Mouse (Mus musculus): ENCODE measurements around the gene Rab5if. TPM values are rescaled to one million over a fixed set of nuclear protein-coding genes. Genes with fewer than 3 reads are reported as not detected.
"Not testable (repeated sequence)": the region's sequence is repeated elsewhere in the genome, so short reads cannot be mapped to it uniquely, and the experiment has no call there.

The Rab5if gene
- 177 and 190 TPM in 2 replicates for polyA plus RNA-seq (2016; fragmentation: Nextera tagmentation; extraction: Ambion mirVana)

- Histone ChIP-seq H3K4me1 (replicated peaks) (peaks cover 20% of the 10 kb centered on the region), H3K4me3 (replicated peaks) (peak within 1 kb of the TSS; percentile 97), H3K9ac (replicated peaks) (peak within 1 kb of the TSS; percentile 96), H3K9me3 (no peaks in the 10 kb centered on the region), H3K4me2 (peak within 1 kb of the TSS; percentile 75), H3K36me3 (peaks cover 57% of the 10 kb centered on the region), H3K27ac (peak within 1 kb of the TSS; percentile 94), H3K27me3 (no peaks in the 10 kb centered on the region)
- under 1% methylated on average over 95 of the region's 98 CpGs for WGBS
- peak; percentile 96 for ATAC-seq (ENCODE audit: insufficient number of reproducible peaks, insufficient read depth, low FRiP score, low TSS enrichment, low read depth)
These were observed at the start of gene Rab5if for GRCm38 (mm10) chr2:156862772-156863486. Rab5if (plus strand) TSS chr2:156863128.

GRCm38 (mm10) chr2:156814344-156814801, 48.6 kb upstream of the Rab5if start:
- Histone ChIP-seq H3K4me3 (replicated peaks) (no peak overlapping the region), H3K27me3 (no peaks in the 10 kb centered on the region), H3K27ac (peak overlapping the region; percentile 57), H3K4me1 (replicated peaks) (peaks cover 29% of the 10 kb centered on the region), H3K4me2 (0 out of 2 replicates have a peak overlapping the region, but pooled peaks have one; percentile 13), H3K36me3 (no peaks in the 10 kb centered on the region), H3K9ac (replicated peaks) (0 out of 2 replicates have a peak overlapping the region, but pooled peaks have one; percentile 12), H3K9me3 (no peaks in the 10 kb centered on the region)
- no peak for ATAC-seq (ENCODE audit: insufficient number of reproducible peaks, insufficient read depth, low FRiP score, low TSS enrichment, low read depth)
- WGBS: 8% methylated on average over 8 of the region's 8 CpGs

DNA sequence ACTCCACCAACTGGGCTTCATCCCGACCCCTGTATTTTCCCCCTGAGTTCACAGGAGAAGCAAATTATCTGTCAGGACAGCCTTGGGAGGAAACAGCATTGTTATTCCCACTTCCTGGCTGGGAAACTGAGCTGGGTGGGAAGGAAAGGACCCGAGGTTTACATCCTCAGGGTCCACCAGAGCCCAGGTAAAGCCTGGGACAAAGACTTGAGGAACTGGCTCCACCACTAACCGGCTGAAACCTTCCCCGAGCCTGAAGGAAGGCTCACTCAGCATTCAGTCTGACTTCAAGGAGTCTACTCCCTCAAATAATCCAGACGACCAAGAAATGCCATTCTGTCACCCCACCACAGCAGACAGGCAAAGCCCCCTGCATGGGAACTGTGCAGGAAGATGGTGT, 48.0 kb upstream of the Rab5if start:
- WGBS: 22% methylated on average over 5 of the region's 5 CpGs
- Histone ChIP-seq H3K27me3 (no peaks in the 10 kb centered on the region), H3K27ac (peak overlapping the region; percentile 57), H3K4me2 (0 out of 2 replicates have a peak overlapping the region, but pooled peaks have one; percentile 13), H3K9ac (replicated peaks) (no peak overlapping the region), H3K9me3 (no peaks in the 10 kb centered on the region), H3K36me3 (no peaks in the 10 kb centered on the region), H3K4me3 (replicated peaks) (no peak overlapping the region), H3K4me1 (replicated peaks) (peaks cover 29% of the 10 kb centered on the region)
- ATAC-seq (ENCODE audit: insufficient number of reproducible peaks, insufficient read depth, low FRiP score, low TSS enrichment, low read depth): no peak

GRCm38 (mm10) chr2:156815412-156815811, 47.5 kb upstream of the Rab5if start:
- WGBS: 52% methylated on average over 3 of the region's 3 CpGs
- Histone ChIP-seq H3K4me1 (replicated peaks) (peaks cover 29% of the 10 kb centered on the region), H3K27ac (peak overlapping the region; percentile 57; the same call in 1 of the 2 replicates), H3K36me3 (no peaks in the 10 kb centered on the region), H3K27me3 (no peaks in the 10 kb centered on the region), H3K4me3 (replicated peaks) (no peak overlapping the region), H3K9ac (replicated peaks) (no peak overlapping the region), H3K4me2 (no peak overlapping the region), H3K9me3 (no peaks in the 10 kb centered on the region)
- ATAC-seq (ENCODE audit: insufficient number of reproducible peaks, insufficient read depth, low FRiP score, low TSS enrichment, low read depth): no peak

- no peak for ATAC-seq (ENCODE audit: insufficient number of reproducible peaks, insufficient read depth, low FRiP score, low TSS enrichment, low read depth)
- no peak overlapping the region for H3K4me3 ChIP-seq (replicated peaks)
- H3K27ac ChIP-seq: no peak overlapping the region
- H3K9ac ChIP-seq (replicated peaks): no peak overlapping the region
- no peaks in the 10 kb centered on the region for H3K9me3 ChIP-seq
- H3K36me3 ChIP-seq: no peaks in the 10 kb centered on the region
- H3K4me1 ChIP-seq (replicated peaks): peaks cover 29% of the 10 kb centered on the region
- H3K27me3 ChIP-seq: no peaks in the 10 kb centered on the region
- WGBS: 42% methylated on average over 1 of the region's 1 CpGs
- H3K4me2 ChIP-seq: no peak overlapping the region
These were observed 46.8 kb upstream of the Rab5if start for GRCm38 (mm10) chr2:156816116-156816515.

DNA sequence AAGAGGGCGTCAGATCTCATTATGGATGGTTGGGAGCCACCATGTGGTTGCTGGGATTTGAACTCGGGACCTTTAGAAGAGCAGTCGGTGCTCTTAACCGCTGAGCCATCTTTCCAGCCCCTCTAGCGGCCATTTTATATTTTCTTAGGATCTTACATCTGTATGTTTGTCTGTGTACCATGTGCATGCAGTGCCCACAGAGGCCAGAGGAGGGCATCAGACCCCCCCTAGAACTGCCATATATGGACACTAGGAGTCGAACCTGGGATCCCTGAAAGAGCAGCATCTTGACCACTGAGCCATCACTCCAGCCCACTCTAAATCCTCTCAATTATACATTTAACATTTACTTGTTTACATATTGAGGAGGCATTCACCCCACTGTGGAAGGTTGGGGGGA, 37.8 kb upstream of the Rab5if start:
- 90% methylated on average over 6 of the region's 6 CpGs for WGBS
- not testable (repeated sequence) for H3K4me3 ChIP-seq (replicated peaks); H3K4me2 ChIP-seq; H3K9ac ChIP-seq (replicated peaks); H3K4me1 ChIP-seq (replicated peaks); H3K27ac ChIP-seq; H3K9me3 ChIP-seq; H3K27me3 ChIP-seq; ATAC-seq (ENCODE audit: insufficient number of reproducible peaks, insufficient read depth, low FRiP score, low TSS enrichment, low read depth)
- H3K36me3 ChIP-seq: peaks cover 15% of the 10 kb centered on the region

- Histone ChIP-seq H3K4me2 (no peak overlapping the region), H3K9me3 (peaks cover 35% of the 10 kb centered on the region), H3K36me3 (peaks cover 82% of the 10 kb centered on the region), H3K27ac (no peak overlapping the region), H3K4me1 (replicated peaks) (peaks cover 12% of the 10 kb centered on the region), H3K4me3 (replicated peaks) (no peak overlapping the region), H3K9ac (replicated peaks) (no peak overlapping the region), H3K27me3 (no peaks in the 10 kb centered on the region)
- ATAC-seq (ENCODE audit: insufficient number of reproducible peaks, insufficient read depth, low FRiP score, low TSS enrichment, low read depth): no peak
- 97% methylated on average over 11 of the region's 11 CpGs for WGBS
These were observed 28.6 kb upstream of the Rab5if start for GRCm38 (mm10) chr2:156834336-156834735.

GRCm38 (mm10) chr2:156838839-156839238, 24.1 kb upstream of the Rab5if start:
- Histone ChIP-seq H3K27ac (peak overlapping the region; percentile 97; the same call in 1 of the 2 replicates), H3K36me3 (peaks cover 37% of the 10 kb centered on the region)

GRCm38 (mm10) chr2:156839319-156840191, 23.4 kb upstream of the Rab5if start, which contains the start of gene Tgif2:
Tgif2 (plus strand) TSS chr2:156840007.
- no peaks in the 10 kb centered on the region for H3K27me3 ChIP-seq
- H3K9me3 ChIP-seq: no peaks in the 10 kb centered on the region
- peaks cover 36% of the 10 kb centered on the region for H3K36me3 ChIP-seq
- peak within 1 kb of the TSS; percentile 97 for H3K27ac ChIP-seq
- under 1% methylated on average over 60 of the region's 61 CpGs for WGBS
- peak within 1 kb of the TSS; percentile 92 for H3K4me2 ChIP-seq
- H3K4me3 ChIP-seq (replicated peaks): peak within 1 kb of the TSS; percentile 88
- H3K4me1 ChIP-seq (replicated peaks): peaks cover 45% of the 10 kb centered on the region
- ATAC-seq (ENCODE audit: insufficient number of reproducible peaks, insufficient read depth, low FRiP score, low TSS enrichment, low read depth): peak; percentile 87
- peak within 1 kb of the TSS; percentile 95 for H3K9ac ChIP-seq (replicated peaks)

More at GRCm38 (mm10) chr2:156838839-156839238, 24.1 kb upstream of the Rab5if start:
- H3K9ac ChIP-seq (replicated peaks): peak overlapping the region; percentile 95; the same call in 1 of the 2 replicates
- 65% methylated on average over 6 of the region's 6 CpGs for WGBS
- peaks cover 38% of the 10 kb centered on the region for H3K4me1 ChIP-seq (replicated peaks)
- H3K27me3 ChIP-seq: no peaks in the 10 kb centered on the region
- H3K9me3 ChIP-seq: no peaks in the 10 kb centered on the region
- H3K4me3 ChIP-seq (replicated peaks): peak overlapping the region; percentile 88
- H3K4me2 ChIP-seq: peak overlapping the region; percentile 92
- no peak for ATAC-seq (ENCODE audit: insufficient number of reproducible peaks, insufficient read depth, low FRiP score, low TSS enrichment, low read depth)

DNA sequence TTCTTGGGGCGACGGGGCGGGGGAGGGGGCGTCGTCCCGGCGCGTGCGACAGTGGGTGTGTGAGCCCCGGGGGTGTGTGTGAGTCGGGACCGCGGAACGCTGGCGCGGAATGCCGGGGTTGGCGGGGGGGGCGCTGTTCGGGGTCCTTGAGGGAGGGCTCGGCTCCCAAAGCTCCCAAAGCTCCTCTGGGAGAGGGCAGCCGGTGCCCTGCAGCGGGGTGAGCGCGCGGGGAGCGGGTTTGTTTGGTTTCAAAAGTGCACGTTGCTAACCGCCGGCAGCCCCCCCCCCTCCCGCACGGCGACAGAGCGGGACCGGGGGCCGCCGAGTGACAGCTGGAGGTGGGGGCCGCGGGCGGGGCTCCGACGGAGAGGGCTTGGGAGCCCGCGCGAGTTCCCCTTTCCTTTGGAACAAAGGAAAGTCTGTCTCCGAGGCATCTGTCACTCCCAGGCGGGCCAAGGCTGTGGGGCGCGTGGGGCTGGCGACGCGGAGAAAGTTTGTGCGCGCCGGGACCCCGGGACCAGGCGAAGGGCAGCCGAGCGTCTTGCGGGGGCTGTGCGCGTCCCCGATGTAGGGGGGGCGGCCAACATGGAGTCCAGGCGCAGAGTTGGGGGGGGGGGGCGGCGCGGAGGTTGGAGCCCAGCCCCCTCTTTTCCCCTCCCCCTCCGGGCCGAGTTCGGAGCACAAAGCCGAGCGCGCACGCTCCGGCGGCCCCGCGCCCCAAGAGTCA, 22.5 kb upstream of the Rab5if start:
- Histone ChIP-seq H3K27me3 (no peaks in the 10 kb centered on the region), H3K4me2 (peak overlapping the region; percentile 92), H3K4me3 (replicated peaks) (peak overlapping the region; percentile 88), H3K9ac (replicated peaks) (peak overlapping the region; percentile 95), H3K27ac (peak overlapping the region; percentile 97), H3K9me3 (no peaks in the 10 kb centered on the region), H3K36me3 (peaks cover 36% of the 10 kb centered on the region), H3K4me1 (replicated peaks) (peaks cover 54% of the 10 kb centered on the region)
- ATAC-seq (ENCODE audit: insufficient number of reproducible peaks, insufficient read depth, low FRiP score, low TSS enrichment, low read depth): peak; percentile 19
- WGBS: under 1% methylated on average over 70 of the region's 79 CpGs
